Comparison of ENCODE assay signal across 8 mouse cellular contexts in the genomic region with DNA sequence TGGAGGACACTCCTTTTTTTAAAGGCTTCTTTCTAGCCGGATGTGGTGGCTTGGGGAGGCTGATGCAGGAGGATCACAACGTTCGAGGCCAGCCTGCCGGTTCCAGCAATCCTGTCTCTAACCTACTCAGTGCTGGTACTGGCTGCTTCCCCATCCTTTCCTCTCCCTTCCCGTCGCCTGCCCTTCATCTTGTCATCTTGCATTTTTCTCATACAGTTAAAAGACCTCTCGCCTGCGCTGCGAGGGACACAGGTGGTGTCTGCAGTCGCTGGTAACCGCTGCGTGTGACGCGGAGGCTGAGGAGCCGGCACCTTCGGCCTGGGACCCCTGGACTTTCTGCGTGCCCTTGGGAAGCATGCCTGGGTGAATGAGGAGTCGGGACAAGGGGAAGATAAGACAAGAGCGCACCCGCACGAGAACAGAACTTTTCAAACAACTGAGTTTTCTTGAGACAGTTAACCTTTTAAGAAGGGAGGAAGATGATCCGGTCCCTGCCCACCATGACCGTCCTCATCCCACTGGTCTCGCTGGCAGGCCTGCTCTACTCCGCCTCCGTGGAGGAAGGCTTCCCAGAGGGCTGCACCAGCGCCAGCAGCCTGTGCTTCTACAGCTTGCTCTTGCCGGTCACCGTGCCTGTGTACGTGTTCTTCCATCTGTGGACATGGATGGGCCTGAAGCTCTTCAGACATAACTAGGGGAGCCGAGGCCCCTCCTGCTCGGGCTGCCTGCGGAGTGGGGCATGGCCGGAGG. TPM values are rescaled to one million over a fixed set of nuclear protein-coding genes. Genes with fewer than 3 reads are reported as not detected.
DNase-seq lines count a peak whose midpoint lies in the region; ATAC-seq and TF ChIP-seq lines count a peak whose summit lies in the region.

No protein-coding gene starts in this region.

- H3K9me3 ChIP-seq in erythroblast, embryonic 14.5 days (ENCODE audit: control insufficient read depth, low read length) = no peaks in the 10 kb centered on the region
- no peaks in the 10 kb centered on the region for H3K9me3 ChIP-seq in heart, postnatal 0 days (replicated peaks; ENCODE audit: control insufficient read depth, low read length)
- no peaks in the 10 kb centered on the region for H3K9me3 ChIP-seq in midbrain, embryonic 10.5 days (replicated peaks)

- H3K4me1 ChIP-seq in erythroblast, embryonic 14.5 days (ENCODE audit: control insufficient read depth) = peaks cover 27% of the 10 kb centered on the region
- H3K4me1 ChIP-seq in heart, postnatal 0 days (ENCODE audit: control insufficient read depth, insufficient read depth) = peaks cover 4% of the 10 kb centered on the region; the same call in 1 of the 2 replicates
- H3K4me1 ChIP-seq in midbrain, embryonic 10.5 days = peaks cover 20% of the 10 kb centered on the region

- TF ChIP-seq EP300 in heart, postnatal 0 days (IDR thresholded peaks at IDR 0.05; ENCODE audit: low read depth) = no peak

- 50% methylated on average over 34 of the region's 34 CpGs for WGBS in heart, postnatal 0 days
- 69% methylated on average over 34 of the region's 34 CpGs for WGBS in midbrain, embryonic 10.5 days

- DNase-seq in ovary, postnatal 14 days (ENCODE audit: low spot score) = peak; percentile 6
- no peak for DNase-seq in ovary, postnatal 36 days (ENCODE audit: low spot score)
- DNase-seq in heart, postnatal 0 days (ENCODE audit: low spot score) = no peak
- no peak for DNase-seq in midbrain, embryonic 10.5 days (ENCODE audit: low spot score)
- DNase-seq in c-Kit-positive CD71-positive TER-119-positive erythroid progenitor cells, embryonic 14.5 days (ENCODE audit: low spot score) = no peak
- no peak for DNase-seq in urinary bladder, postnatal 14 days (ENCODE audit: low spot score)

- H3K27ac ChIP-seq in heart, postnatal 0 days (ENCODE audit: low read depth) = no peak overlapping the region
- peak overlapping the region; percentile 91 for H3K27ac ChIP-seq in midbrain, embryonic 10.5 days (replicated peaks)

- ATAC-seq in erythroblast, adult 5-6 weeks (replicated peaks; ENCODE audit: low FRiP score, poor library complexity, severe bottlenecking) = no peak
- no peak for ATAC-seq in heart, postnatal 0 days (ENCODE audit: insufficient read depth, low read depth)

- peak overlapping the region; percentile 80 for H3K4me2 ChIP-seq in heart, postnatal 0 days (ENCODE audit: low read depth, low read length)

- H3K4me3 ChIP-seq in erythroblast, embryonic 14.5 days (replicated peaks) = peak overlapping the region; percentile 95
- H3K4me3 ChIP-seq in heart, postnatal 0 days (ENCODE audit: low read depth, low read length) = peak overlapping the region; percentile 71
- H3K4me3 ChIP-seq in midbrain, embryonic 10.5 days = peak overlapping the region; percentile 74

- H3K36me3 ChIP-seq in erythroblast, embryonic 14.5 days (ENCODE audit: control insufficient read depth) = peaks cover 11% of the 10 kb centered on the region
- no peaks in the 10 kb centered on the region; the same call in 1 of the 2 replicates for H3K36me3 ChIP-seq in heart, postnatal 0 days (replicated peaks; ENCODE audit: control insufficient read depth, insufficient read depth, low read length)
- H3K36me3 ChIP-seq in midbrain, embryonic 10.5 days = peaks cover 5% of the 10 kb centered on the region

- no peak for TF ChIP-seq CTCF in heart, postnatal 0 days (IDR thresholded peaks at IDR 0.05; ENCODE audit: low read depth)

- H3K27me3 ChIP-seq in erythroblast, embryonic 14.5 days (ENCODE audit: control insufficient read depth) = no peaks in the 10 kb centered on the region
- no peaks in the 10 kb centered on the region for H3K27me3 ChIP-seq in heart, postnatal 0 days (ENCODE audit: control insufficient read depth, insufficient read depth, low read length)
- peaks cover 12% of the 10 kb centered on the region for H3K27me3 ChIP-seq in midbrain, embryonic 10.5 days (ENCODE audit: low read depth, poor library complexity, severe bottlenecking)

- H3K9ac ChIP-seq in heart, postnatal 0 days (replicated peaks; ENCODE audit: low read depth, low read length) = peak overlapping the region; percentile 78; the same call in 1 of the 2 replicates

RNA-seq across cellular contexts. Expression of a gene that starts 1.0 kb away (rescaled TPM):
- polyA plus RNA-seq in erythroblast, embryonic 14.5 days (2012) = 4.1 and 5.2 TPM in 2 replicates
- 5.6 and 8.8 TPM in 2 replicates for total RNA-seq in erythroblast, adult 5-6 weeks (2015; ENCODE audit: low replicate concordance)
- total RNA-seq in erythroblast, adult 5-6 weeks (2017; ENCODE audit: low replicate concordance) = 8.2 and 9.3 TPM in 2 replicates
- total RNA-seq in heart, postnatal 0 days (2014; rRNA removed; ENCODE audit: low replicate concordance) = 7.4 and 28.1 TPM in 2 replicates
- polyA plus RNA-seq in heart, postnatal 0 days (2015; fragmentation: Nextera tagmentation; extraction: Ambion mirVana) = 61.7 and 68.1 TPM in 2 replicates
- polyA plus RNA-seq in midbrain, embryonic 10.5 days (2016; fragmentation: Nextera tagmentation; extraction: Ambion mirVana) = 57.8 and 60.3 TPM in 2 replicates

RNA-seq across cellular contexts. Expression of a gene that starts 22.2 kb away (rescaled TPM):
- 46.6 and 58.8 TPM in 2 replicates for polyA plus RNA-seq in erythroblast, embryonic 14.5 days (2012)
- total RNA-seq in erythroblast, adult 5-6 weeks (2015; ENCODE audit: low replicate concordance) = 10.8 and 20.7 TPM in 2 replicates
- 9.8 and 18.1 TPM in 2 replicates for total RNA-seq in erythroblast, adult 5-6 weeks (2017; ENCODE audit: low replicate concordance)
- 0.77 and 4.4 TPM in 2 replicates for total RNA-seq in heart, postnatal 0 days (2014; rRNA removed; ENCODE audit: low replicate concordance)
- polyA plus RNA-seq in heart, postnatal 0 days (2015; fragmentation: Nextera tagmentation; extraction: Ambion mirVana) = 2.0 TPM in 2 replicates
- 20.2 and 20.9 TPM in 2 replicates for polyA plus RNA-seq in midbrain, embryonic 10.5 days (2016; fragmentation: Nextera tagmentation; extraction: Ambion mirVana)

RNA-seq across cellular contexts. Expression of a gene that starts 30.2 kb away (rescaled TPM):
- not detected in 2 replicates for polyA plus RNA-seq in erythroblast, embryonic 14.5 days (2012)
- not detected in 2 replicates for total RNA-seq in erythroblast, adult 5-6 weeks (2015; ENCODE audit: low replicate concordance)
- total RNA-seq in erythroblast, adult 5-6 weeks (2017; ENCODE audit: low replicate concordance) = not detected in 2 replicates
- not detected in 2 replicates for total RNA-seq in heart, postnatal 0 days (2014; rRNA removed; ENCODE audit: low replicate concordance)
- polyA plus RNA-seq in heart, postnatal 0 days (2015; fragmentation: Nextera tagmentation; extraction: Ambion mirVana) = not detected in 2 replicates
- 0.25 TPM in 2 replicates for polyA plus RNA-seq in midbrain, embryonic 10.5 days (2016; fragmentation: Nextera tagmentation; extraction: Ambion mirVana)

RNA-seq across cellular contexts. Expression of a gene that starts 40.7 kb away (rescaled TPM):
- polyA plus RNA-seq in erythroblast, embryonic 14.5 days (2012) = 12.4 and 16.3 TPM in 2 replicates
- total RNA-seq in erythroblast, adult 5-6 weeks (2015; ENCODE audit: low replicate concordance) = 28.4 and 30.7 TPM in 2 replicates
- 14.1 and 15.8 TPM in 2 replicates for total RNA-seq in erythroblast, adult 5-6 weeks (2017; ENCODE audit: low replicate concordance)
- 86.6 and 132 TPM in 2 replicates for total RNA-seq in heart, postnatal 0 days (2014; rRNA removed; ENCODE audit: low replicate concordance)
- 82.3 and 89.1 TPM in 2 replicates for polyA plus RNA-seq in heart, postnatal 0 days (2015; fragmentation: Nextera tagmentation; extraction: Ambion mirVana)
- polyA plus RNA-seq in midbrain, embryonic 10.5 days (2016; fragmentation: Nextera tagmentation; extraction: Ambion mirVana) = 251 and 265 TPM in 2 replicates

RNA-seq across cellular contexts. Expression of a gene that starts 58.7 kb away (rescaled TPM):
- polyA plus RNA-seq in erythroblast, embryonic 14.5 days (2012) = not detected in 2 replicates
- not detected in 2 replicates for total RNA-seq in erythroblast, adult 5-6 weeks (2015; ENCODE audit: low replicate concordance)
- not detected in 2 replicates for total RNA-seq in erythroblast, adult 5-6 weeks (2017; ENCODE audit: low replicate concordance)
- total RNA-seq in heart, postnatal 0 days (2014; rRNA removed; ENCODE audit: low replicate concordance) = 56.3 and 305 TPM in 2 replicates
- polyA plus RNA-seq in heart, postnatal 0 days (2015; fragmentation: Nextera tagmentation; extraction: Ambion mirVana) = 41.3 and 53.5 TPM in 2 replicates
- polyA plus RNA-seq in midbrain, embryonic 10.5 days (2016; fragmentation: Nextera tagmentation; extraction: Ambion mirVana) = 1.0 and 3.0 TPM in 2 replicates
